Mouse (Mus musculus) hindbrain, embryonic 11.5 days (tissue): ENCODE measurements around the gene 4930442H23Rik. TPM values are rescaled to one million over a fixed set of nuclear protein-coding genes. Genes with fewer than 3 reads are reported as not detected.

Experiments used
- ATAC-seq: fragments of 200-750 bp; cut with Nextera tagmentation; 2 replicates; pipeline ENCODE4 v1.8.0; 2017; ENCODE audit warnings: mild to moderate bottlenecking, moderate TSS enrichment, moderate library complexity; ENCODE audit not compliant: low FRiP score
- DNase-seq: peaks from one replicate; pipeline ENCODE4 v3.0.0-alpha.2; 2015; ENCODE audit warnings: low spot score
- H3K27ac ChIP-seq: fragments of 300-500 bp; sonication (generic); 2 replicates; pipeline ENCODE4 v1.5.1; 2014; ENCODE audit warnings: mild to moderate bottlenecking, low read depth, low read length
- H3K27me3 ChIP-seq: fragments of 300-500 bp; sonication (generic); 2 replicates; pipeline ENCODE4 v1.6.1; 2014; ENCODE audit warnings: mild to moderate bottlenecking, low read length, moderate library complexity, mixed read lengths; ENCODE audit not compliant: control insufficient read depth, insufficient read depth
- H3K36me3 ChIP-seq: fragments of 300-500 bp; sonication (generic); 2 replicates; pipeline ENCODE4 v1.6.1; 2014; ENCODE audit warnings: mild to moderate bottlenecking, low read length, moderate library complexity, mixed read lengths; ENCODE audit not compliant: control insufficient read depth, insufficient read depth
- H3K4me1 ChIP-seq: fragments of 300-500 bp; sonication (generic); replicated peaks from 2 replicates; pipeline ENCODE4 v1.6.1; 2014; ENCODE audit warnings: low read length, mixed read lengths; ENCODE audit not compliant: control insufficient read depth, insufficient read depth
- H3K4me2 ChIP-seq: fragments of 300-500 bp; sonication (generic); replicated peaks from 2 replicates; pipeline ENCODE4 v1.6.1; 2014; ENCODE audit warnings: mild to moderate bottlenecking, low read depth, low read length
- H3K4me3 ChIP-seq: fragments of 300-500 bp; sonication (generic); 2 replicates; pipeline ENCODE4 v1.5.1; 2014; ENCODE audit warnings: low read depth, low read length
- H3K9ac ChIP-seq: fragments of 300-500 bp; sonication (generic); 2 replicates; pipeline ENCODE4 v1.6.1; 2014; ENCODE audit warnings: low read depth, low read length
- H3K9me3 ChIP-seq: fragments of 300-500 bp; sonication (generic); 2 replicates; pipeline ENCODE4 v1.6.1; 2016; ENCODE audit warnings: low read length; ENCODE audit not compliant: control insufficient read depth
- WGBS: fragments of 180-500 bp; shearing (Covaris S2); extraction: QIAGEN DNeasy Blood & Tissue Kit; methylation state at CpG from one replicate; pipeline ENCODE4 v1.1.7; 2014; 5-methylcytosine and 5-hydroxymethylcytosine counted together
- polyA plus RNA-seq: library from polyadenylated mRNA; unstranded; fragments of >200 nt; fragmentation: Nextera tagmentation; extraction: Ambion mirVana; gene quantifications from 2 replicates; pipeline ENCODE4 v1.2.1, GENCODE M21; 2014

4930442H23Rik gene
- polyA plus RNA-seq, 1 experiment from 2014 or later: not detected

- DNase-seq: no peak
- Histone ChIP-seq H3K4me3 (no peak overlapping the region), H3K27me3 (peaks cover 1% of the 10 kb centered on the region), H3K4me2 (peak overlapping the region; percentile 11; the same call in 1 of the 2 replicates), H3K9ac (0 out of 2 replicates have a peak overlapping the region, but pooled peaks have one; percentile 7), H3K4me1 (peaks cover 19% of the 10 kb centered on the region), H3K36me3 (peaks cover 18% of the 10 kb centered on the region), H3K9me3 (no peaks in the 10 kb centered on the region), H3K27ac (no peak overlapping the region)
- ATAC-seq: no peak
- 67% methylated on average over 10 of the region's 10 CpGs for WGBS
These were observed 42.8 kb downstream of the 4930442H23Rik start for GRCm38 (mm10) chr10:81140717-81141454.

DNA sequence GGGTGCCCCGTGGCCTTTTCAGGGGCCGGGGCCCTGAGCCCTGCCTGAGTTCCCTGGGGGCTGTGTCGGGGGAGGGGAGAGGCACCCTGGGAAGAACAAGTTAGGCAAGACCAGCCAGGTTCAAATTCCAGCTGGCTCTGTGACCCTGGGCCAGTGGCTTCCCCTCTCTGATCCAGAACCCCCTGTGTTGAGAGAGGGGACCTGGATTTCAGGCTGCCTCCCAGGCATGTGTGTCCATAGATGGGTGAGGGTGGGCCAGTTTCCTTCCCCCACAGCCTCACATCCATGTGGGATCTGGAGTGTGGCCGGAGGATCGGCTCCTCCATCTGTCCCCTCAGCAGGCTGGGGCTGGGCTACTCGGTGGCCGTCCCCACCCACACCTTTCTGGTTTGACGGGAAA lies 43.6 kb downstream of the 4930442H23Rik start:
- H3K4me3 ChIP-seq: no peak overlapping the region; the same call in 1 of the 2 replicates
- H3K27ac ChIP-seq: no peak overlapping the region
- H3K4me1 ChIP-seq: peaks cover 20% of the 10 kb centered on the region
- H3K9ac ChIP-seq: 0 out of 2 replicates have a peak overlapping the region, but pooled peaks have one; percentile 7
- H3K9me3 ChIP-seq: no peaks in the 10 kb centered on the region
- peak overlapping the region; percentile 14; the same call in 1 of the 2 replicates for H3K4me2 ChIP-seq
- ATAC-seq: no peak
- peaks cover 10% of the 10 kb centered on the region for H3K27me3 ChIP-seq
- peaks cover 11% of the 10 kb centered on the region for H3K36me3 ChIP-seq
- 62% methylated on average over 8 of the region's 8 CpGs for WGBS
- no peak for DNase-seq

DNA sequence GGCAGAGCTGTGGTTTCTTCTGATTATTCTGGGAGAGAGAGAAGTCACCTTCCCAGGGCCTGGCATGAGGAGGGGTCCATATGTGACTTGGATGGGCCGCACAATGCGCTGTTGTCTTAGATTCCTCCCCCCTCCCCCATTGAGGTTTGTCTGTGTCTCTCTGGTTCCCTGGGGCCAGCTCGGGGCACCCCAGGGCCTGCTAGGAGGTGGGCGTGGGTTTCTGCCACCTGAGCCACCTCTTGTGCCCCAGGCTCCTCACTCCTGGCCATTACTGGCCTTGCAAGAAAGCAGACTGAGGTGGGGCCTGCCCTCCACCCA lies 44.2 kb downstream of the 4930442H23Rik start:
- 78% methylated on average over 4 of the region's 4 CpGs for WGBS
- H3K4me2 ChIP-seq: peak overlapping the region; percentile 91; the same call in 1 of the 2 replicates
- DNase-seq (no peak), ATAC-seq (no peak)
- 0 out of 2 replicates have a peak overlapping the region, but pooled peaks have one; percentile 61 for H3K4me3 ChIP-seq
- no peaks in the 10 kb centered on the region for H3K9me3 ChIP-seq
- H3K4me1 ChIP-seq: peaks cover 20% of the 10 kb centered on the region
- peaks cover 6% of the 10 kb centered on the region for H3K36me3 ChIP-seq
- H3K27ac ChIP-seq: no peak overlapping the region
- H3K9ac ChIP-seq: peak overlapping the region; percentile 34; the same call in 1 of the 2 replicates
- H3K27me3 ChIP-seq: peaks cover 15% of the 10 kb centered on the region

DNA sequence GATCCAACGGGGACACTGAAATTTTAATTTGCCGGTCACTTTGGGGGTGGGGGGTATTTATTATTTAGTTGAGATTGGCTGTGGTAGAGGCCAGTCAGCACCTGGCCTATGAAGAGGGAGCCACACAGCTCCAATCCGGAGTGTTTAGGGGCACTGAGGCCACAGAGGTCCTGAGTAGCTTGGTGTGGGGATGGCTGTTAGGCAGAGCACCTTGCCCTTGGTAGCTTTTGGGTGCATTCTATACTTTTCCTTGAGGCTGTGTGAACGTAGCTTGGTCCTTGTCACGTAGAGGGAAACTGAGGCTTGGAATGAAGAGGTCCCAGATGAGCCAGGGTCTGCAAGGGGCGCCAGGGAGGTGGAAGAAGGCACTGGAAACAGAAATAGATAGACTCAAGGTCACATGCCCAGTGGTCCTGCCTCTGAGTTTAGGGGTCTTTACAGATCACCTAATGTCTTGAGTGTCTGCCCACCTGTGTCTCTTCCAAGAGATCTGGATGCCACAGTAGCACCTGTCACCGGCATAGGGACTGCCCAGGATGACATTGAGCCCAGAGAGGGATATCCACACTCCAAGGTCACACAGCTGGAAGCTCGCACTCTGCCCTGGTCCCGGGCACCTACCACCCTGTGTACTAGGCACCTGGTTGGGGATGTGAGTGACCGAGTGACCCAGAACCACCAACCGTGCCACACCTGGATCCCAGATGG lies 44.7 kb downstream of the 4930442H23Rik start:
- WGBS: 61% methylated on average over 11 of the region's 11 CpGs
- Histone ChIP-seq H3K27ac (peak overlapping the region; percentile 66), H3K9me3 (no peaks in the 10 kb centered on the region), H3K4me2 (peak overlapping the region; percentile 91), H3K4me1 (peaks cover 20% of the 10 kb centered on the region), H3K9ac (peak overlapping the region; percentile 84), H3K36me3 (peaks cover 2% of the 10 kb centered on the region; the same call in 1 of the 2 replicates), H3K27me3 (peaks cover 20% of the 10 kb centered on the region), H3K4me3 (peak overlapping the region; percentile 61)
- ATAC-seq (no peak), DNase-seq (no peak)

- Histone ChIP-seq H3K9ac (peak overlapping the region; percentile 84), H3K27me3 (peaks cover 23% of the 10 kb centered on the region), H3K36me3 (no peaks in the 10 kb centered on the region), H3K4me3 (peak overlapping the region; percentile 61), H3K4me2 (peak overlapping the region; percentile 91), H3K4me1 (peaks cover 20% of the 10 kb centered on the region), H3K9me3 (no peaks in the 10 kb centered on the region), H3K27ac (peak overlapping the region; percentile 66)
- 2% methylated on average over 24 of the region's 24 CpGs for WGBS
- ATAC-seq (0 out of 2 replicates have a peak, but pooled peaks have one; percentile 1), DNase-seq (peak; percentile 50)
These were observed 45.4 kb downstream of the 4930442H23Rik start for GRCm38 (mm10) chr10:81138131-81138782.

DNA sequence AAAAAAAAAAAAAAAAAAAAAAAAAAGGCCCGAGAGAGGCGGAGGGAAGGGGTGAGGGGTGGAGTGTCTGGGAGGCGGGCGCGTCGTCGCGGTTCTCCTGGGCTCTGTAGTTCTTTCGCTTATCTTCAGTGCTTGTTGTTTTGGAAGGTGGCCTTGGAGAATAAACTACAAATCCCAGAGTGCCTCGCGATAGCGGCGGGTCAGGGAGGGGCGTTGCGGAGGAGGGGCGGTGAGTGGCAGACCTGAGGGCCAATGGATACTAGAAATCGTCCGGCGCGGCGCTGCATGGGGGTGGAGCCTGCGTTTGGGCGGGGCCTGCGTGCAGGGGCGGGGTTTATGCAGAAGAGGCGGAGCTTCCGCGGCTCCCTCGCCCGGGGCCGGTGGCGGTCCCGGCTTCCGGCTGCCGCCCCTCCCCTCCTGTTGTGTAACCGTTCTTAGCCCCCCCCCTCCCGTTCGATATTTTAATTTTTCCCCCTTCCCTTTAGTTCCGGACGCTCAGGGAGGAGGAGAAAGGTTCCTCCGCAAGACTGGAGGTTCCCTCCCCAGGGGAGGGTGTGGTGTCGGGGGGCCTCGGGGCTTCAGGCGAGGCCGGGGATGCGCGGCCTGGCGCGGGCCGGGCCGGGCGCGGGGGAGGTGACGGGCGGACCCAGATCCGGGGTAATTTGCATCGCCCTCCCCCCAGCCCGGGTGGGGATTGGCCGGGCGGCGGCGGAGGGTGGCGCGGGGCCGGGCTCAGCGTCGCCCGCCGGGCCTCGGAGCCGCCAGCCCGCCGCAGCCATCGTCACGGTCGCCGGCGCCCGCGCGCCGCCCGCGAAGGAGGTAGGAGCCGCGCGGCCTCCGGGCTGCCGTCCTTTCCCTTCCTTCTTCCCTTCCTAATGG lies 46.2 kb downstream of the 4930442H23Rik start:
- Histone ChIP-seq H3K27me3 (peaks cover 28% of the 10 kb centered on the region), H3K36me3 (no peaks in the 10 kb centered on the region), H3K27ac (peak overlapping the region; percentile 90), H3K4me1 (peaks cover 20% of the 10 kb centered on the region), H3K9ac (peak overlapping the region; percentile 84), H3K4me2 (peak overlapping the region; percentile 91), H3K4me3 (peak overlapping the region; percentile 61), H3K9me3 (no peaks in the 10 kb centered on the region)
- DNase-seq (peak; percentile 98), ATAC-seq (peak; percentile 89)
- WGBS: under 1% methylated on average over 64 of the region's 89 CpGs

GRCm38 (mm10) chr10:81136706-81137231 lies 46.9 kb downstream of the 4930442H23Rik start:
- H3K4me2 ChIP-seq: peak overlapping the region; percentile 96
- no peaks in the 10 kb centered on the region for H3K36me3 ChIP-seq
- peak overlapping the region; percentile 73 for H3K9ac ChIP-seq
- H3K9me3 ChIP-seq: no peaks in the 10 kb centered on the region
- peak; percentile 86 for DNase-seq
- H3K27ac ChIP-seq: peak overlapping the region; percentile 90
- peaks cover 28% of the 10 kb centered on the region for H3K27me3 ChIP-seq
- whole genome bisulfite sequencing: under 1% methylated on average over 30 of the region's 50 CpGs
- ATAC-seq: peak; percentile 63
- peaks cover 20% of the 10 kb centered on the region for H3K4me1 ChIP-seq
- peak overlapping the region; percentile 56 for H3K4me3 ChIP-seq
